Mouse (Mus musculus) urinary bladder, postnatal 36 days (tissue): ENCODE measurements around the gene Wdr90.

Source experiments
- DNase-seq, 2 experiments: peaks; one replicate each; pipeline ENCODE4 v3.0.0; 2022; ENCODE audit warnings: low spot score in 2 of 2, mixed read lengths in 1 of 2

Wdr90 gene

DNA sequence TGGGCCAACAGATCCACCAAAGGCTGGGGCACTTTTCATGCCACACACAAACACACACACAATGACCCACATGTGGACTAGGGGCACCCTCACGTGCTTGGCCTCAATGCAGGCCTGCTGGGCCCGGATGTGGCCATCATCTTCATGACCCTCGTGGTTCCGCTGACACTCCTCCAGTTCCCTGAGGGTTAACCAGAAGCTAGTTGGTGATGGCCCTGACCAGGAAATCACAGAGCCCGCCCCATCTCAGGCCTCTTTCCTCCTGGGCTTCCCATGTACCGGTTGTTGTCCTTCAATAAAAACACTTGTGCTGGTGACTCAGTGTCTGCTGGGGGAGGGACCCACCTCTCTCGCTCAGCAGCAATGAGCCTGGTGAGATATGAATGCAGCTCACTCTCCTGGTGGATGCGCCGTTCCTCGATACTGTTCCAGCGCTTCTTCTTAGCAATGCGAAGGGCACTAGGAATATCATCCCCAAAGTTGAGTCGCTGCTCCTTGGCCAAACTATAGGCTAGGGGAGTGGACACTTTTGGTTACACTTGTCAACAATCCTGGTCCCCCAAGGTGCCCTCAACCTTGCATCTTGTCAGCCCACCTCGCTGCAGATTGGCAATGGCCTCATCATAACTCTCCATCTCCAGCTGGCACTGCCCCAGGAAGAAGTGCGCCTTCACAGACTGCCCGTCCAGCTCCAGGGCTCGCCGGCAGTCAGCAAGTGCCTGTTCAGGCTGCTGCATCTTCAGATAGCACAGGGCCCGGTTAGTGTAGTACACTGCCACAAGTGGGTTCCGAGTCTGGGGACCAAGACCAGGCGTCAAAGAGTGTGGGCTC lies 29.6 kb downstream of the Wdr90 start:
- no peak for DNase-seq

DNA sequence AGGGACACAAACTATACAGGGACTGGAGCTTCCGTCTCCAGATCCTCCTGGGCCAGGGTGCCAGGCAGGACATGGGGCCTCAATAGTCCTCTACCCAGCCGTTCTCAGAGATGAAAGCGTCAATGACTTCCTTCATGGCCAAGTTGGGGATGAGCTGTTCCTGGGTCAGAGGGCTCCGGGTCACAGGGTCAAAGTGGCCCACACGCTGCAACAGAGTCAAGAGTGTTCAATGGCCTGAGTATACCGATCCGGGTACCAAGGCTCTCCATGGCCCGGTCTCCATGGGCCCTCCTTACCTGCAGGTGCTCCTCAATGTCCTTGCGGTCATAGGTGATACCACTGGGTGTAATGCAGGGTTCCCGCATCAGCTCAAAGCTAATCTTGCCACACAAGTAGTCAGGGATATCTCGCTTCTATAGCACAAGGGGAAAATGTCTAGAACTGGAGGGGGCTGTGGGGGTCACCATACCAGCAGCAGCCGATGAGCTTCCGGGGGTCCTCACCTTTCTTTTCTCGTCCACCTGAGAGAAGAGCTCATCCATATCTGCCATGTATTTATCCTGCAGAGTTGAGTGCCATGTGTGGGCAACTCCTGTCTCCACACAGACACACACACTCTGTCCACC lies 30.4 kb downstream of the Wdr90 start:
- DNase-seq, result no peak

DNA sequence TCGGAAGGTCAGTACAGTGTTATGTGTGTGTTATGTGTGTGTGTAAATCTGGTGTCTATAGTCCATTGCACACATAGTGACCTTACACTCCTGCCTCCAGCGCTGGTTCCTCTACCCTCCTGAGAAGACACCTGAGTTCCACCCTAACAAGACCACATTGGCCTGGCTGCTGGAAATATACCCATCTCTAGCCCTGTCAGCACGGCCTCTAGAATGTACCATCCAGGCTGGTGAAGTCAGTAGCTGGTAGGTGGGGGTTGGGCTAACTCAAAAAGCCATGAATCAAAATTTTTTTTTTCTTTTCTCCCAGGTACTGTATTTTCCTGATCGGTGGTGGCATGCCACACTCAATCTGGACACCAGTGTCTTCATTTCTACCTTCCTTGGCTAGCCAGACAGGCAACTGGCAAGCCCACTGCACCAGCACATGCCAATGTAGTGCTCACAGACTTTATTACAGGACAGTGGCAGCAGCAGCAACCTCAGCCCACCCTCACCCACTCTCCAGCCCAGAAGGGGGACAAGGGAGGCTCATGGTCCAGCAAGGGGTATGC lies 31.0 kb downstream of the Wdr90 start:
- no peak for DNase-seq

DNA sequence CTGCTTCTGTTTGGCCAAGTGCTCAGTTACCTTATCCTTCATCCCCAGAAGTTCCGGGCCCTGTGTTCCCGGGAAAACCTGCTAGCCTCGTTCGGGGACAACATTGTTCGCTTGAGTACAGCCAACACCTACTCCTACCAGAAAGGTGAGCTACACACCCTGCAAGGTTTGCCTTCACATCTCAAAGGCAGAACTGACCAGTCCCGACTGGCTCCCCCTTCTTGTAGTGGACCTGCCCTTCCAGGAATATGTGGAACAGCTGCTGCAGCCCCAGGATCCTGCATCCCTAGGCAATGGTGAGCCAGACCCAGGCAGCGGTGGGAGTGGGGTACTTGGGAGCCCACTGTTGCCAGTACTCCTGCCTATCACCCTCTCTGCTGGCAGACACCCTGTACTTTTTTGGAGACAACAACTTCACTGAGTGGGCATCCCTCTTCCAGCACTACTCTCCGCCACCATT lies 31.7 kb downstream of the Wdr90 start:
- DNase-seq, result no peak

DNA sequence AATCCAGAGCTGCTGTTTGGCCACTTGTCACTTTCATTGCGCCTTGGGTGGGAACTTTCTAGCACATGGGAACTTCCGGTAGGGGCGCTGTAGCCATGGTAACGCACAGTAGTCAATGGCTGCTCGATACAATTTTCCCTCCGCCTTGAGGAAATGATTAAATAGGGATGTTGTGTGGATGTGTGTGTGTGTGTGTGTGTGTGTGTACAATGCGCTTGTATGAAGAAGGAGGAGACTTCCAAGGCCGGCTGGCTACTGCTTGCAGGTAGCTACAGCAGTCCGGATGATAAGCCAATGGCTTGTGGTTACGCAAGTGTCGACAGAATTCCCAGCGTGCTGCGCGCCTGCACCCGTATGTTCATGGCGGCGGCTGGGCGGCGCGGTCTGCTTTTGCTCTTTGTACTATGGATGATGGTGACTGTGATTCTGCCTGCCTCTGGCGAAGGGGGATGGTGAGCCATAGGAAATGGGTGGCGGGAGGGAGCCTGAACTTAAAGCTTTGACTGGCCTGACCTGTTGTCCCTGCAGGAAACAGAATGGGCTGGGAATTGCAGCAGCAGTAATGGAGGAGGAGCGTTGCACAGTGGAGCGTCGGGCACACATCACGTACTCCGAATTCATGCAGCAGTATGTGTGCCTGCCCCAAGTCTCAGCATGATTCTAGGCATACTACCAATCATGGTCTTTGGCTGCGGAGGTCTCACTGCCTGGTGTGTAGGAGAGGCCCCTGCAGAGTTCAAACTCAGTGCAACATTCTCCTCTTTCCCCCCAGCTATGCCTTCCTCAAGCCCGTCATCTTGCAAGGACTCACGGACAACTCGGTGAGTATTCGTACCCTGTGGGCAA lies 32.4 kb downstream of the Wdr90 start, which contains the start of gene Jmjd8:
Gene Jmjd8 (plus strand): TSS at position 156 of the 846 bp plus-strand sequence.
- peak; percentile 69 to 76 for DNase-seq

DNA sequence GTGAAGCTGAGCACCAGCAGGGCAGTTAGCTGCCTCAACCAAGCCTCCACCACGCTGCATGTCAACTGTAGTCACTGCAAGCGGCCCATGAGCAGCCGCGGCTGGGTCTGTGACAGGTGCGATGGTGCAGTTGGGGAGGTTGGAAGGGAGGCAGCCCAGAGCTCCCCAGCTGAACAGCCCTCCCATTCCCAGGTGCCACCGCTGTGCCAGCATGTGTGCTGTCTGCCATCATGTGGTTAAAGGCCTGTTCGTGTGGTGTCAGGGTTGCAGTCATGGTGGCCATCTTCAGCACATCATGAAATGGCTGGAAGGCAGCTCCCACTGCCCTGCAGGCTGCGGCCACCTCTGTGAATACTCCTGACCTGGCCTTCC lies 33.1 kb downstream of the Wdr90 start:
- DNase-seq, result no peak

DNA sequence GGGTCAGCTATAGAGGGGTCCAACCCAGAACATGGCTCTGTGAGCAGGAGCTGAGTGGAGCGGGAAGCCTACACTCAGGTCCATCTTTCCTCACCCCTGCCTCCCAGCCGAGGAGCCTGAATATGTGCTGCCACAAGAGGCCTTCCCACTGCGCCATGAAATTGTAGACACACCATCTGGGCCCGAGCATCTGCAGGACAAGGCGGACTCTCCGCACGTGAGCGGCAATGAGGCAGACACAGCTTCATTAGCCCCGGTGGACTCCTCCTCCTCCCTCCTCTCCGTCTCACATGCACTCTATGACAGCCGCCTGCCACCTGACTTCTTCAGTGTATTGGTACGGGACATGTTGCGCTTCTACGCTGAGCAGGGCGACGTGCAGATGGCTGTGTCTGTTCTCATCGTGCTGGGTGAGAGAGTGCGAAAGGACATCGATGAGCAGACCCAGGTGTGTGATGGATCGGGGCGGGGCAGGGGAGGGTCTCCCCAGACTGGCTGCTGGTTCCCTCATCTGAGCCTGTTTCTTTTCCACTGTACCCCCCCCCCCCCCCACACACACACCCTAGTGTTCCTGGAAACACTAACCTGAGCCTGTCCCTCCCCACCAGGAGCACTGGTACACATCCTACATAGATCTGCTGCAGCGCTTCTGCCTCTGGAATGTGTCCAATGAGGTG lies 33.6 kb downstream of the Wdr90 start:
- DNase-seq, result no peak

DNA sequence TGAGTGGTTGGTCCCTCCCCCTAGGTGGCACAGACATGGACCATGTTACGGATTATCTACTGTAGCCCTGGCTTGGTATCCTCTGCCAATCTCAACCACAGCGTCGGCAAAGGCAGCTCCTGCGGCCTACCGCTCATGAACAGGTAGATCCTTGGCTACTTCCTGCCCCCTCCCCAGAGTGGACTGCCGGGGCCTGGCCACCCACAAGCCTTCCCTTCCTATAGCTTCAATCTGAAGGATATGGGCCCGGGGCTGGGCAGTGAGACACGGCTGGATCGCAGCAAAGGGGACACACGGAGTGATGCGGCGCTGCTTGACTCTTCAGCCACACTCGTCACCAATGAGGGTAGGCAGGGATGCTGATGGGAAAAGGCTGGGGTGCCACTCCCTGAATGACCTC lies 34.3 kb downstream of the Wdr90 start:
- no peak for DNase-seq

DNA sequence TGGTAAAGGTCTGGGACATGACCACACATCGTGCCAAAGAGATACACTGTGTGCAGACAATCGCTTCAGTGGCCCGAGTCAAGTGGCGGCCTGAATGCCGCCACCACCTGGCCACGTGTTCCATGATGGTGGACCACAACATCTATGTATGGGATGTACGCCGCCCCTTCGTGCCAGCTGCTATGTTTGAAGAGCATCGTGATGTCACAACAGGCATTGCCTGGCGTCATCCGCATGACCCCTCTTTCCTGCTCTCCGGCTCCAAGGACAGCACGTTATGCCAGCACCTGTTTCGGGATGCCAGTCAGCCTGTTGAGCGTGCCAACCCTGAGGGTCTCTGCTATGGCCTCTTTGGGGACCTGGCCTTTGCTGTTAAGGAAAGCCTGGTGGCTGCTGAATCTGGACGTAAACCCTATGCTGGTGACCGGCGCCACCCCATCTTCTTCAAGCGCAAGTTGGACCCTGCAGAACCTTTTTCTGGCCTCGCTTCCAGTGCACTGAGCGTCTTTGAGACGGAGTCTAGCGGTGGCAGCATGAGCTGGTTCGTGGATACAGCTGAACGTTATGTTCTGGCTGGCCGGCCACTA lies 35.2 kb downstream of the Wdr90 start:
- no peak for DNase-seq

DNA sequence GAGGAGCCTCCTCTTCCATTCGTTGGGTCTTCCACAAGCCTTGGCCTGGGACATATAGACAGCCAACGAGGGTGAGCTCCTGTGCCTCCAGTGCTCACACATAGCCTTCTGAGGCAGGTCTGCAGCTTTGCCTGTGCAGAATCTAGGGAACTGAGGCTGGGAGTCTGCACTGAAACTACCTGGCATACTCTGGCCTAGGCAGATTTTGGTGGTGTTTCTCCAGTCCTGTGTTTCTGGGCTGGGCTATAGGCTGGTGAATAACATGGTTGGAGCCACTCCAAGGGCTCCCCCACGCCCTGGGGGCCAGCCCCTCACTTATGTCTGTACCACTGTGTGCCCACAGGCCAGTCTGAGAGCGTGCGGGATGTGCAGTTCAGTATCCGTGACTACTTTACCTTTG lies 36.0 kb downstream of the Wdr90 start:
- DNase-seq, result no peak

DNA sequence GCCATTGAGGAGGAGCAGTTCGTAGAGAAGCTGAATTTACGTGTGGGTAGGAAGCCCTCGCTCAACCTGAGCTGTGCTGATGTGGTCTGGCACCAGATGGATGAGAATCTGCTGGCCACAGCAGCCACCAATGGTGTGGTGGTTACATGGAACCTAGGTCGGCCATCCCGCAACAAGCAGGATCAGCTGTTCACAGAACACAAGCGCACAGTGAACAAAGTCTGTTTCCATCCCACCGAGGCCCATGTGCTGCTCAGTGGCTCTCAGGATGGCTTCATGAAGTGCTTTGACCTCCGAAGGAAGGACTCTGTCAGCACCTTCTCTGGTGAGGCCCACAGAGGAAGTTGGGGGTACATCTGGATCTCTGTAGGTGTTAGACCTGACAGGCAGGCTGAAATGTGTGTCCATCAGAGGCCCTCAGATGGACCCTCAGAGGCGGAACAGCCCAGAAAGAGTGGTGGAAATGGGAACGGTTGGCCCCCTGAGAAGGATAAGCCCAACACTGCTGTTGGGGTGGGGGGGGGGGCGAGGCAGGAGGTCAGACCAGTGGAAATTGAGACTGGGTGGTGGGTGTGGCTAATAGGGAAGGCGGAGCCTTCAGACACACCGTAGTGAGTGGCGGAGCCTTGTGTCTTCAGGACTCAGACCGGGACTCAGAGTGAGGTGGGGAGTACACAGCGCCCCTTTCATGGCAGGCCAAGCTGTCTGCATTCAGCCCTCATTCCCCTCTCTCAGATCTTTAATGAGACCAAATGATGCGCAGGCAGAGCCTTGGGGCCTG lies 36.7 kb downstream of the Wdr90 start:
- DNase-seq, result no peak

DNA sequence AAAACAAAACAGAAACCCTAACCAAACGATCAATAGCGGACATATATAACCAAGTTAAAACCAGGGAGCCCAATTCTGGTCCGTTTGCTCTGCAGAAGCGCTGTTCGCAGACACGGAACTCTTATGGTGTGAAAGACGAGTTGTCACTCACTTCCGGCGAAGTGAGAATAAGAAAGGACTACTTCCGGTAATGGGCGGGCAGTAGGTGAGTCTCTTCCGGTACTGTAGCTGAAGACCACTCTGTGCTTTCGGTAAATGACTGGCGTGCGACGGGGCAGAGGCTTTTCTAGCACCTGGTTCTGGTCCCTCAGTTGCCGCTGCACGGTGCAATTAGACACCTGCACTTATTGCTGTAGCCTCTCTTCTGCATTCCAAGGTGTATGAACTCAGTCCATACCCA lies 37.8 kb downstream of the Wdr90 start, which contains the start of gene Wdr24:
Gene Wdr24 (plus strand): TSS at position 176 of the 400 bp plus-strand sequence.
- DNase-seq, result peak; percentile 71 to 72

DNA sequence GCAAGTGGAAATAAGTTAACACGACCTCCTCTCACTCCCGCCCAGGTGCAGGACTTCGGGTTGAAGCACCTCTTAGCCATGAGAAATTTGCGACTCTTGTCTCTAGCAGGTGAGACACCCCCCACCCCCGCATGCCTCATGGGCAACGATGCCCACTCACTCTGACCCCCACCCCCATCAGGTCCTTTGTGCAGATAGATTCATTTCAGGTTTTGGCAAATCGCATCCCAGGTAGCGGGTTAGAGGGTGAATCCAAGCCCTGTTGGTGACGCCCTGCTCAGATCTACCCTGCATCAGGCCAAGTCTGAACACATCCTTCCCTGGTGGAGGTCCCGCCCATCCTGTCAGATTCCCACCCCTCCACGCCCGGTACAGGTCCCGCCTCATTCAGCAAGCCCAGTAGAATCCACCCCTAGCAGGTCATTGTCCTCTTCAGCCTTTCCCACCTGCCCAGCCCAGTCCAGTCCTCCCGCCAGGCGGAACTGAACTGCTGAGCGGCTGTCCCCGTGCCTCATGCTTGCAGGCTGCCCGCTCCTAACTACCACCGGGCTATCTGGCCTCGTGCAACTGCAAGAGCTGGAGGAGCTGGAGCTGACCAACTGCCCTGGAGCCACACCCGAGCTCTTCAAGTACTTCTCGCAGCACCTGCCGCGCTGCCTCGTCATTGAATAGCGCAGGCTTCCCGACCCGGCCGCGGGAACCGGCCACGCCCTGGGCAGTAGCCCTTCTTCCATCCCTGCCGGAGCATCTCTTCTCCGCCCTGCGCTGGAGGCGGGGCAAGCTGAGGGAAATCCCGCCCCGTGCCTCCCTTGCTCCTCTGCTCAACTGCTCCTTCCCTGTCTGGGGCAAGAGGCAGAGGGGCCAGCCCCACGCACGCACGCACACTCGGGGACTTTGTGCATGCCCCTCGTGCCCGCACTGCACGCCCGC lies 42.2 kb downstream of the Wdr90 start:
- no peak for DNase-seq

DNA sequence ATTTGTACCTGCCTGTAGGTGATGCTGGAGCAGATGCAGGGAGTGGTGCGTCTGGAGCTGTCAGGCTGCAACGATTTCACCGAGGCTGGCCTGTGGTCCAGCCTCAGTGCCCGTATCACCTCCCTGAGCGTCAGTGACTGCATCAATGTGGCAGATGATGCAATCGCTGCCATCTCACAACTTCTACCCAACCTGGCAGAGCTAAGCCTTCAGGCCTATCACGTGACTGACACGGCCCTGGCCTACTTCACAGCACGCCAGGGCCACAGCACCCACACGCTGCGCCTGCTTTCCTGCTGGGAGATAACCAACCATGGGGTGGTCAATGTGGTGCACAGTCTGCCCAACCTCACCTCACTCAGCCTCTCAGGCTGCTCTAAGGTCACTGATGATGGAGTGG lies 43.6 kb downstream of the Wdr90 start:
- no peak for DNase-seq

DNA sequence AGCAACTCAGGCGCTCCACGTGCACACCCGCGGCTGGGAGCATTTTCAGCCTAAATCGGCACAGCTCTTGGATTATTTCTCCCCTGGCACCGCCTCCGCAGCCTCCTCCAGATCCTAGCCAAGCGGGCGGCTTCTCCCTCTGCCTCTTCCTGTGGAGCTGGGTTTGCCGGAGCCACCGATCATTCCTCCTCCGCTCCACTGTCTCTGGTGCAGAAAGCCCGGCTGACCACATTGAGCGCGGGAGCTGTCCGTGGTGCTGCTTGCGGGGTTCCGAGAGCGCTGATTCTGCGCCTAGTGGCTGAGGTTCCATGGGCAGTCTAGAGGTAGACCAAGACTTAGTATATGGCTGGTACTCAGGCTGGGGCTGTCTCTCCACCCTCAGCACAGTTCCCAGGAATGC lies 47.8 kb downstream of the Wdr90 start:
- peak; percentile 72 to 84 for DNase-seq

DNA sequence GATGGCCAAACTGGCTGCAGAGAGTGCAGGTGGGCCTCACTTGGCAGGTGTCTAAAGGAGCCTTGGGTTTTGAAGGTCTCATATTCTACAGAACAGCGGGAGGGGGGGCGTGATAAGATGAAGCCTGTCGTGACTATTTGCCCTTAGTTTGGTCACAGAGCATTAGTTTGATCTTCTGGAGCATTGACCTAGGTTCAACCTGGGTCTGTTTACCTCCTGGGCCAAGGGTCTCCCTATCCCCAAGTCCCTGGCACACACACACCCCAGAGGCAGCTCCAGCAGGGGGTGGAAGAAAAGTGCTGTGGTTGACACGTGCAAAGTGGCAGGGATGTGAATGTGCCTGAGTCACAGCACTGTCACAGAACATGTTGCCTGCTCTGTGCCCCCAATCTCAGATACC lies 50.4 kb downstream of the Wdr90 start:
- no peak for DNase-seq

DNA sequence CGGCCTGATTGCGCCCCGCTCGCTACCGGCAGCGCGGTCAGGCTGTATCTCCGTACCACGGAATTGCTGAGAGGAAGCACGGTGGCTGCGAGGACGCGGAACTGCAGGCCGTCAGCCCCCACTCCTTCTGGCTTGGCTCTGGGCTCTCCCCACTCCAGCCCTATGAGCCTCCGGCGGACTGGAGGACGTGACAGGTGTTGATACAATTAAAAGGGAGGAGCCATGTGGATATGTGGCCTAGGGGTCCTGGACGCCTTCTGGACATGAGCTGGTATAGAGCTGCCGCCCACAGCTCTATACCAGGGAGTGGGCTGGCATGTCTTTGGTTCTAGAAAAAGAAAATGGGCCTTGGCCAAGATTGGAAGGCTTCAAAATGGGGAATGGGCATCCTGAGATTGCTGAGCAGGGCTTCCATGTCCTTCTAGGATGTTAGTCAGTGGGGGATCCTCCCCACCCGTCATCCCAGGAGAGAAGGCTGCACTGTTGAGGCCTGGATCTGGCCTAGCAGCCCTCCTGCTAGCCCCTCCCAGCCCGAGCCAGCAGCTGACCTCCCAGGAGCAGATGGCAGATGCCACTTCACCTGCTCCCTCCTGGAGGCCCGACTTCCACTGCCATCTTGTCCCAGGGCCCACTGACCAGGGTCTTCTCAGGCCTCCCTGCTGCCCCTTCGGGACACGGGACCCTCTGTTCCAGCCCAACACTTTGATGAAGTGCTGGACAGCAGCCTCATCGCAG lies 51.5 kb downstream of the Wdr90 start:
- no peak for DNase-seq
